In the genomic region with DNA sequence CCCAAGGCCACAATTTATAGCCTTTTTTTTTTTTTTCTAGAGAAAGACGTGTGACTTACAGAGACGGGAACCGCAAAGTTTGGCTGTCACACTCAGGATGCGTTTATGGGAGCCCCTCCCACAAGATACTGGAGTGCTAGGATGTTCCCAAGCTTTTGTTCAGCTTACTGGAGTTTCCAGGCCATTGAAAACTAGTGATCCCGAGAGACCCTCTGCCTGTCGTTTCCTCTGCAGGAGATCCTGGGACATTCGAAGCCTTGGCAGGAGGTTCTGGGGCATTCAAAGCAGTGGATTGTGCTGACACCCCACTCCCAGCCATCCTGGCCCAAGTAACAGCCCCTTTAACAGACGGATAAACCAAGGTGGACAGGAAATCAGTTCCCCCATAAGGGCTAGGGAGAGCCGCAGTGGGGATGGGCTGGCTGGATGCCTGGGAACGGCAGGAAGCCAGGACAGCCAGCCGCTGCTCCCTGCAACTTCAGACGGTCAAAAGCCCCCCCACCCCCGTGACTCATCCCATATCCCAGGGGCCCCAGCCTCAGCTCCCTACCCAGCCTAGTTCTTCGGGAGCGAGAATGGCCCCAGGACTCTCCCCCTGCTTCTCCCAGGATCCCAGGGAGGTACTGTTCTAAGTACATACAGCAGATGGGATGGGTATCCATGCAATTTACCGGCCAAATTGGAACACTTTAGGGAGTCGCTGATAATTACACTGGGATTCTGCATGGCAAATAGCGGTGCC, we compare ENCODE assay signal across 8 mouse cellular contexts. TPM values are rescaled to one million over a fixed set of nuclear protein-coding genes. Genes with fewer than 3 reads are reported as not detected.
DNase-seq lines count a peak whose midpoint lies in the region; ATAC-seq lines count a peak whose summit lies in the region.

No protein-coding gene starts in this region.

- intact Hi-C loops in heart, postnatal 25 days (cut with DNase I): no loop called here

- peaks cover 5% of the 10 kb centered on the region; the same call in 1 of the 2 replicates for H3K4me1 ChIP-seq in neural tube, embryonic 11.5 days (ENCODE audit: control insufficient read depth, insufficient read depth, low read length)
- H3K4me1 ChIP-seq in forebrain, embryonic 13.5 days: peaks cover 51% of the 10 kb centered on the region
- H3K4me1 ChIP-seq in liver, embryonic 11.5 days (replicated peaks; ENCODE audit: control insufficient read depth, insufficient read depth, low read length): peaks cover 17% of the 10 kb centered on the region

- H3K27ac ChIP-seq in neural tube, embryonic 11.5 days (ENCODE audit: low read depth, low read length): no peak overlapping the region
- H3K27ac ChIP-seq in forebrain, embryonic 13.5 days: peak overlapping the region; percentile 0; the same call in 1 of the 2 replicates
- no peak overlapping the region for H3K27ac ChIP-seq in liver, embryonic 11.5 days (ENCODE audit: low read depth, low read length)

- no peaks in the 10 kb centered on the region for H3K9me3 ChIP-seq in neural tube, embryonic 11.5 days (ENCODE audit: control insufficient read depth, low read length)
- H3K9me3 ChIP-seq in forebrain, embryonic 13.5 days (replicated peaks): no peaks in the 10 kb centered on the region
- H3K9me3 ChIP-seq in liver, embryonic 11.5 days (ENCODE audit: control insufficient read depth, low read length): no peaks in the 10 kb centered on the region

- no peak overlapping the region for H3K9ac ChIP-seq in neural tube, embryonic 11.5 days (ENCODE audit: low read length)
- peak overlapping the region; percentile 2; the same call in 1 of the 2 replicates for H3K9ac ChIP-seq in forebrain, embryonic 13.5 days
- no peak overlapping the region for H3K9ac ChIP-seq in liver, embryonic 11.5 days (ENCODE audit: low read depth, low read length)

- no peaks in the 10 kb centered on the region for H3K36me3 ChIP-seq in neural tube, embryonic 11.5 days (ENCODE audit: control insufficient read depth, insufficient read depth, low read length)
- no peaks in the 10 kb centered on the region for H3K36me3 ChIP-seq in forebrain, embryonic 13.5 days (ENCODE audit: poor library complexity, severe bottlenecking)
- H3K36me3 ChIP-seq in liver, embryonic 11.5 days (ENCODE audit: control insufficient read depth, insufficient read depth, low read length): no peaks in the 10 kb centered on the region

- ATAC-seq in neural tube, embryonic 11.5 days (ENCODE audit: insufficient read depth, low FRiP score, low TSS enrichment): no peak
- ATAC-seq in forebrain, embryonic 13.5 days: peak; percentile 26; the same call in 1 of the 2 replicates
- no peak for ATAC-seq in liver, embryonic 11.5 days (replicated peaks; ENCODE audit: low FRiP score)

- no peak for DNase-seq in neural tube, embryonic 11.5 days (ENCODE audit: low spot score)
- DNase-seq in neural tube, embryonic 10.5 days (ENCODE audit: extremely low spot score, low spot score): no peak
- DNase-seq in heart, postnatal 25 days (ENCODE audit: low spot score): peak; percentile 60
- no peak for DNase-seq in liver, embryonic 11.5 days (ENCODE audit: low spot score)
- peak; percentile 42 for DNase-seq in skeletal muscle tissue, adult 2 months (ENCODE audit: low read depth, low spot score)
- no peak for DNase-seq in layer of hippocampus, adult 18-20 months (ENCODE audit: low spot score in 2 of 2)
- no peak for DNase-seq in left cerebral cortex, adult 9 months (ENCODE audit: low spot score in 2 of 2)

- peak overlapping the region; percentile 45 for H3K4me2 ChIP-seq in neural tube, embryonic 11.5 days (ENCODE audit: low read depth)
- peak overlapping the region; percentile 45 for H3K4me2 ChIP-seq in forebrain, embryonic 13.5 days
- peak overlapping the region; percentile 63 for H3K4me2 ChIP-seq in liver, embryonic 11.5 days

- 20% methylated on average over 18 of the region's 18 CpGs for whole genome bisulfite sequencing in neural tube, embryonic 11.5 days
- WGBS in forebrain, embryonic 13.5 days: 14% methylated on average over 18 of the region's 18 CpGs
- WGBS in liver, embryonic 11.5 days: 28% methylated on average over 18 of the region's 18 CpGs

- peak overlapping the region; percentile 23; the same call in 1 of the 2 replicates for H3K4me3 ChIP-seq in neural tube, embryonic 11.5 days (ENCODE audit: low read depth, low read length)
- peak overlapping the region; percentile 15 for H3K4me3 ChIP-seq in forebrain, embryonic 13.5 days
- peak overlapping the region; percentile 30 for H3K4me3 ChIP-seq in liver, embryonic 11.5 days (ENCODE audit: low read depth, low read length)

- no peaks in the 10 kb centered on the region for H3K27me3 ChIP-seq in neural tube, embryonic 11.5 days (ENCODE audit: control insufficient read depth, insufficient read depth, low read length)
- H3K27me3 ChIP-seq in forebrain, embryonic 13.5 days: peaks cover 4% of the 10 kb centered on the region; the same call in 1 of the 2 replicates
- H3K27me3 ChIP-seq in liver, embryonic 11.5 days (replicated peaks; ENCODE audit: control insufficient read depth, insufficient read depth, low read length): peaks cover 10% of the 10 kb centered on the region; the same call in 1 of the 2 replicates

RNA-seq across cellular contexts. Expression of gene Tgm2, which starts 33.3 kb away (rescaled TPM):
- polyA plus RNA-seq in neural tube, embryonic 11.5 days (2014; fragmentation: Nextera tagmentation; extraction: Ambion mirVana): 4.5 and 5.3 TPM in 2 replicates
- 3.9 and 4.7 TPM in 2 replicates for polyA plus RNA-seq in forebrain, embryonic 13.5 days (2015; fragmentation: Nextera tagmentation; extraction: Ambion mirVana)
- 100 to 1,000 TPM; 238 to 253 TPM for total RNA-seq in heart, postnatal 25 days (2021)
- 49.5 and 49.7 TPM in 2 replicates for polyA plus RNA-seq in liver, embryonic 11.5 days (2014; fragmentation: Nextera tagmentation; extraction: Ambion mirVana)
- total RNA-seq in layer of hippocampus, adult 18-20 months (2021): 10 to 100 TPM; 11.0 to 11.1 TPM

RNA-seq across cellular contexts. Expression of gene D630003M21Rik, which starts 49.5 kb away (rescaled TPM):
- 3.6 and 4.1 TPM in 2 replicates for polyA plus RNA-seq in neural tube, embryonic 11.5 days (2014; fragmentation: Nextera tagmentation; extraction: Ambion mirVana)
- 2.3 and 2.7 TPM in 2 replicates for polyA plus RNA-seq in forebrain, embryonic 13.5 days (2015; fragmentation: Nextera tagmentation; extraction: Ambion mirVana)
- total RNA-seq in heart, postnatal 25 days (2021): 1 to 10 TPM; 6.3 to 8.0 TPM
- 0.53 and 0.81 TPM in 2 replicates for polyA plus RNA-seq in liver, embryonic 11.5 days (2014; fragmentation: Nextera tagmentation; extraction: Ambion mirVana)
- 1 to 10 TPM; 3.5 to 4.5 TPM for total RNA-seq in layer of hippocampus, adult 18-20 months (2021)

Comparison
In these comparisons a context has a peak if more than half of its experiments do, and no peak if none do; other contexts are left out.
1. DNase-seq: peak in heart, postnatal 25 days (single experiment) and skeletal muscle tissue, adult 2 months (single experiment); none in neural tube, embryonic 11.5 days (single experiment), neural tube, embryonic 10.5 days (single experiment), liver, embryonic 11.5 days (single experiment), layer of hippocampus, adult 18-20 months (0 of 2) and left cerebral cortex, adult 9 months (0 of 2).
2. Peak in every context shown above with its lines, with median percentiles within 50 percentile points of each other: H3K4me2 ChIP-seq and H3K4me3 ChIP-seq.